Mouse (Mus musculus) intestine, embryonic 16.5 days (tissue): Measurements from ENCODE around the gene Zscan22. TPM values are rescaled to one million over a fixed set of nuclear protein-coding genes. Genes with fewer than 3 reads are reported as not detected.
"Not testable (repeated sequence)": the region's sequence is repeated elsewhere in the genome, so short reads cannot be mapped to it uniquely, and the experiment has no call there.

Experiments
- ATAC-seq: fragments of 200-750 bp; cut with Nextera tagmentation; 2 replicates; pipeline ENCODE4 v1.8.0; 2017; ENCODE audit warnings: moderate TSS enrichment, moderate library complexity
- H3K27ac ChIP-seq: fragments of 300-500 bp; sonication (generic); 2 replicates; pipeline ENCODE4 v1.5.1; 2014; ENCODE audit warnings: mild to moderate bottlenecking, low read length
- H3K27me3 ChIP-seq: fragments of 300-500 bp; sonication (generic); replicated peaks from 2 replicates; pipeline ENCODE4 v1.6.1; 2014; ENCODE audit warnings: low read length, control low read depth, mixed read lengths; ENCODE audit not compliant: control insufficient read depth, insufficient read depth
- H3K36me3 ChIP-seq: fragments of 300-500 bp; sonication (generic); 2 replicates; pipeline ENCODE4 v1.6.1; 2014; ENCODE audit warnings: low read length, control low read depth; ENCODE audit not compliant: control insufficient read depth, insufficient read depth
- H3K4me1 ChIP-seq: fragments of 300-500 bp; sonication (generic); 2 replicates; pipeline ENCODE4 v1.6.1; 2014; ENCODE audit warnings: low read length, control low read depth, mixed read lengths; ENCODE audit not compliant: control insufficient read depth, insufficient read depth
- H3K4me2 ChIP-seq: fragments of 300-500 bp; sonication (generic); 2 replicates; pipeline ENCODE4 v1.6.1; 2014; ENCODE audit warnings: low read depth, low read length, control low read depth
- H3K4me3 ChIP-seq: fragments of 300-500 bp; sonication (generic); 2 replicates; pipeline ENCODE4 v1.5.1; 2014; ENCODE audit warnings: mild to moderate bottlenecking, low read length
- H3K9ac ChIP-seq: fragments of 300-500 bp; sonication (generic); 2 replicates; pipeline ENCODE4 v1.6.1; 2014; ENCODE audit warnings: low read depth, low read length
- H3K9me3 ChIP-seq: fragments of 300-500 bp; sonication (generic); 2 replicates; pipeline ENCODE4 v1.6.1; 2016; ENCODE audit warnings: low read length, control low read depth; ENCODE audit not compliant: control insufficient read depth
- WGBS: fragments of 180-500 bp; shearing (Covaris S2); extraction: QIAGEN DNeasy Blood & Tissue Kit; methylation state at CpG from one replicate; pipeline ENCODE4 v1.1.7; 2014; 5-methylcytosine and 5-hydroxymethylcytosine counted together
- polyA plus RNA-seq: library from polyadenylated mRNA; unstranded; fragments of >200 nt; fragmentation: Nextera tagmentation; extraction: Ambion mirVana; gene quantifications from 2 replicates; pipeline ENCODE4 v1.2.1, GENCODE M21; 2015

Gene Zscan22
- polyA plus RNA-seq, 1 experiment from 2014 or later: 13.3 TPM

- no peaks in the 10 kb centered on the region for H3K9me3 ChIP-seq
- no peak overlapping the region for H3K27ac ChIP-seq
- H3K27me3 ChIP-seq: no peaks in the 10 kb centered on the region
- H3K4me2 ChIP-seq: no peak overlapping the region
- no peak for ATAC-seq
- 87% methylated on average over 5 of the region's 5 CpGs for WGBS
- H3K36me3 ChIP-seq: peaks cover 6% of the 10 kb centered on the region; the same call in 1 of the 2 replicates
- H3K4me3 ChIP-seq: no peak overlapping the region
- H3K4me1 ChIP-seq: peaks cover 6% of the 10 kb centered on the region
- H3K9ac ChIP-seq: no peak overlapping the region
Measured at GRCm38 (mm10) chr7:12901517-12901916, 3.9 kb downstream of the Zscan22 start.

- Histone ChIP-seq H3K9me3 (no peaks in the 10 kb centered on the region), H3K9ac (0 out of 2 replicates have a peak overlapping the region, but pooled peaks have one; percentile 1), H3K4me1 (peaks cover 3% of the 10 kb centered on the region), H3K4me2 (no peak overlapping the region), H3K36me3 (peaks cover 9% of the 10 kb centered on the region; the same call in 1 of the 2 replicates), H3K4me3 (no peak overlapping the region), H3K27ac (no peak overlapping the region), H3K27me3 (no peaks in the 10 kb centered on the region)
- 57% methylated on average over 10 of the region's 10 CpGs for WGBS
- ATAC-seq: no peak
Measured at GRCm38 (mm10) chr7:12903623-12904022, 6.0 kb downstream of the Zscan22 start.

- Histone ChIP-seq H3K4me1 (peaks cover 4% of the 10 kb centered on the region), H3K4me2 (no peak overlapping the region), H3K27me3 (no peaks in the 10 kb centered on the region), H3K36me3 (peaks cover 9% of the 10 kb centered on the region; the same call in 1 of the 2 replicates), H3K4me3 (no peak overlapping the region), H3K9ac (no peak overlapping the region), H3K27ac (no peak overlapping the region), H3K9me3 (no peaks in the 10 kb centered on the region)
- ATAC-seq: no peak
- 94% methylated on average over 1 of the region's 1 CpGs for WGBS
Measured at GRCm38 (mm10) chr7:12905146-12905545, 7.5 kb downstream of the Zscan22 start.

- Histone ChIP-seq H3K36me3 (peaks cover 6% of the 10 kb centered on the region; the same call in 1 of the 2 replicates), H3K27ac (peak overlapping the region; percentile 88), H3K4me3 (peak overlapping the region; percentile 56), H3K4me2 (peak overlapping the region; percentile 70), H3K9me3 (no peaks in the 10 kb centered on the region), H3K9ac (peak overlapping the region; percentile 79; the same call in 1 of the 2 replicates), H3K27me3 (no peaks in the 10 kb centered on the region), H3K4me1 (peaks cover 4% of the 10 kb centered on the region)
- 47% methylated on average over 7 of the region's 7 CpGs for WGBS
- peak; percentile 51 for ATAC-seq
Measured at GRCm38 (mm10) chr7:12909498-12909962, 11.9 kb downstream of the Zscan22 start.

GRCm38 (mm10) chr7:12910181-12910668 is 12.6 kb downstream of the Zscan22 start:
- Histone ChIP-seq H3K4me2 (peak overlapping the region; percentile 70), H3K4me3 (peak overlapping the region; percentile 56), H3K4me1 (peaks cover 4% of the 10 kb centered on the region), H3K9me3 (no peaks in the 10 kb centered on the region), H3K27ac (peak overlapping the region; percentile 88), H3K36me3 (peaks cover 6% of the 10 kb centered on the region; the same call in 1 of the 2 replicates), H3K9ac (peak overlapping the region; percentile 79), H3K27me3 (no peaks in the 10 kb centered on the region)
- WGBS: 5% methylated on average over 19 of the region's 19 CpGs
- peak; percentile 90 for ATAC-seq

GRCm38 (mm10) chr7:12913556-12913955 is 15.9 kb downstream of the Zscan22 start:
- no peak overlapping the region for H3K27ac ChIP-seq
- no peak overlapping the region for H3K4me2 ChIP-seq
- no peaks in the 10 kb centered on the region for H3K9me3 ChIP-seq
- H3K9ac ChIP-seq: no peak overlapping the region
- no peaks in the 10 kb centered on the region for H3K36me3 ChIP-seq
- peaks cover 4% of the 10 kb centered on the region for H3K4me1 ChIP-seq
- H3K27me3 ChIP-seq: no peaks in the 10 kb centered on the region
- ATAC-seq: no peak
- H3K4me3 ChIP-seq: no peak overlapping the region

- 74% methylated on average over 7 of the region's 8 CpGs for WGBS
- not testable (repeated sequence) for H3K27ac ChIP-seq, H3K9ac ChIP-seq, H3K9me3 ChIP-seq, H3K4me2 ChIP-seq, H3K4me3 ChIP-seq, H3K27me3 ChIP-seq, ATAC-seq
- H3K4me1 ChIP-seq: peaks cover 15% of the 10 kb centered on the region
- peaks cover 18% of the 10 kb centered on the region for H3K36me3 ChIP-seq
Measured at GRCm38 (mm10) chr7:12920495-12920894, 22.9 kb downstream of the Zscan22 start.

GRCm38 (mm10) chr7:12921318-12921704 is 23.7 kb downstream of the Zscan22 start:
- Histone ChIP-seq H3K36me3 (peaks cover 26% of the 10 kb centered on the region), H3K27me3 (no peaks in the 10 kb centered on the region), H3K4me2 (peak overlapping the region; percentile 84), H3K4me1 (peaks cover 15% of the 10 kb centered on the region), H3K27ac (peak overlapping the region; percentile 96), H3K9ac (peak overlapping the region; percentile 85), H3K9me3 (no peaks in the 10 kb centered on the region), H3K4me3 (peak overlapping the region; percentile 70)
- peak; percentile 25 for ATAC-seq
- 0% methylated on average over 3 of the region's 3 CpGs for WGBS

GRCm38 (mm10) chr7:12921705-12922465 is 24.3 kb downstream of the Zscan22 start, which contains the start of gene Rps5:
Rps5 (plus strand) TSS chr7:12922290.
- peak; percentile 98 for ATAC-seq
- Histone ChIP-seq H3K4me2 (peak within 1 kb of the TSS; percentile 84), H3K9me3 (no peaks in the 10 kb centered on the region), H3K9ac (peak within 1 kb of the TSS; percentile 85), H3K4me3 (peak within 1 kb of the TSS; percentile 86), H3K4me1 (peaks cover 17% of the 10 kb centered on the region), H3K27ac (peak within 1 kb of the TSS; percentile 96), H3K36me3 (peaks cover 31% of the 10 kb centered on the region), H3K27me3 (no peaks in the 10 kb centered on the region)
- WGBS: under 1% methylated on average over 55 of the region's 55 CpGs
